Mouse (Mus musculus) MEL (cell line): Measurements from ENCODE around the gene Tmeff2. TPM values are rescaled to one million over a fixed set of nuclear protein-coding genes. Genes with fewer than 3 reads are reported as not detected.

Source experiments
- DNase-seq: peaks from one replicate; pipeline ENCODE4 v3.0.0; 2011; ENCODE audit warnings: low read depth, low spot score
- H3K27ac ChIP-seq: 2 replicates; pipeline ENCODE4 v1.5.1; 2012; ENCODE audit warnings: low read depth, mild to moderate bottlenecking, control low read depth, low read length, moderate library complexity; ENCODE audit not compliant: control insufficient read depth
- H3K27me3 ChIP-seq, 2 experiments: fragments of 150-350 bp in 1 of 2; sonication (generic) in 1 of 2; 2 replicates each; pipeline ENCODE4 v1.6.1; 2012; ENCODE audit warnings: low read length in 2 of 2, mild to moderate bottlenecking in 2 of 2, improper control_type of control experiment in 1 of 2, moderate library complexity in 1 of 2; ENCODE audit not compliant: insufficient read depth in 2 of 2, control insufficient read depth in 1 of 2
- H3K36me3 ChIP-seq, 2 experiments: 2 replicates each; pipeline ENCODE4 v1.6.1; 2012 to 2014; ENCODE audit warnings: low read length in 2 of 2, improper control_type of control experiment in 1 of 2, inconsistent platforms in 1 of 2, mild to moderate bottlenecking in 1 of 2; ENCODE audit not compliant: insufficient read depth in 2 of 2, control insufficient read depth in 1 of 2
- H3K4me1 ChIP-seq, 2 experiments: fragments of 150-350 bp in 1 of 2; sonication (generic) in 1 of 2; 2 replicates each; pipeline ENCODE4 v1.6.1; 2012; ENCODE audit warnings: low read length in 2 of 2, improper control_type of control experiment in 1 of 2, mild to moderate bottlenecking in 1 of 2; ENCODE audit not compliant: insufficient read depth in 2 of 2, control insufficient read depth in 1 of 2
- H3K4me3 ChIP-seq, 2 experiments: fragments of 150-350 bp in 1 of 2; sonication (generic) in 1 of 2; 2 replicates each; pipeline ENCODE4 v1.5.1; 2012; ENCODE audit warnings: low read depth in 2 of 2, low read length in 2 of 2, mild to moderate bottlenecking in 2 of 2, moderate library complexity in 2 of 2, control low read depth in 1 of 2, improper control_type of control experiment in 1 of 2; ENCODE audit not compliant: control insufficient read depth in 1 of 2, insufficient read depth in 1 of 2
- H3K79me2 ChIP-seq: 2 replicates; pipeline ENCODE4 v1.6.1; 2012; ENCODE audit warnings: mild to moderate bottlenecking, low read length, moderate library complexity; ENCODE audit not compliant: control insufficient read depth, poor library complexity, insufficient read depth
- H3K9ac ChIP-seq: 2 replicates; pipeline ENCODE4 v1.6.1; 2012; ENCODE audit warnings: low read depth, mild to moderate bottlenecking, control low read depth, low read length, moderate library complexity; ENCODE audit not compliant: control insufficient read depth, poor library complexity, severe bottlenecking
- H3K9me3 ChIP-seq: fragments of 150-350 bp; sonication (generic); replicated peaks from 2 replicates; pipeline ENCODE4 v1.6.1; 2012; ENCODE audit warnings: mild to moderate bottlenecking, low read length, improper control_type of control experiment, moderate library complexity; ENCODE audit not compliant: insufficient read depth
- CHD1 ChIP-seq: IDR thresholded peaks from 2 replicates; pipeline ENCODE4 v1.6.1; 2012; ENCODE audit warnings: low read depth, mild to moderate bottlenecking, inconsistent platforms, low read length, improper control_type of control experiment
- CHD2 ChIP-seq: IDR thresholded peaks from 2 replicates; pipeline ENCODE4 v1.6.1; 2011; ENCODE audit warnings: low read length, improper control_type of control experiment
- CTCF ChIP-seq, 3 experiments: IDR thresholded peaks in 2 of 3; conservative IDR thresholded peaks in 1 of 3; 2 replicates each; pipeline ENCODE4 v1.5.1; 2011 to 2012; ENCODE audit warnings: low read length in 3 of 3, low read depth in 2 of 3, mild to moderate bottlenecking in 2 of 3, improper control_type of control experiment in 1 of 3, inconsistent platforms in 1 of 3, mixed read lengths in 1 of 3, moderate library complexity in 1 of 3; ENCODE audit not compliant: control insufficient read depth in 1 of 3, insufficient read depth in 1 of 3, poor library complexity in 1 of 3, severe bottlenecking in 1 of 3
- GABPA ChIP-seq: IDR thresholded peaks from 2 replicates; pipeline ENCODE4 v1.6.1; 2012; ENCODE audit warnings: low read depth, mild to moderate bottlenecking, inconsistent platforms, low read length, improper control_type of control experiment, moderate library complexity
- GATA1 ChIP-seq: IDR thresholded peaks from 2 replicates; pipeline ENCODE4 v1.6.1; 2011; ENCODE audit warnings: low read depth, low read length, improper control_type of control experiment
- HCFC1 ChIP-seq: IDR thresholded peaks from 2 replicates; pipeline ENCODE4 v1.6.1; 2012; ENCODE audit warnings: low read depth, mild to moderate bottlenecking, inconsistent platforms, low read length, improper control_type of control experiment, moderate library complexity
- KAT2A ChIP-seq: conservative IDR thresholded peaks from 2 replicates; pipeline ENCODE4 v1.6.1; 2012; ENCODE audit warnings: low read depth, low read length, improper control_type of control experiment, inconsistent platforms
- MAX ChIP-seq: IDR thresholded peaks from 2 replicates; pipeline ENCODE4 v1.6.1; 2011; ENCODE audit warnings: low read length, improper control_type of control experiment
- MXI1 ChIP-seq: IDR thresholded peaks from 2 replicates; pipeline ENCODE4 v1.6.1; 2011; ENCODE audit warnings: mild to moderate bottlenecking, low read depth, low read length, improper control_type of control experiment
- MYB ChIP-seq: IDR thresholded peaks from 2 replicates; pipeline ENCODE4 v1.6.1; 2011; ENCODE audit warnings: mild to moderate bottlenecking, low read depth, low read length, improper control_type of control experiment
- MYC ChIP-seq: IDR thresholded peaks from 2 replicates; pipeline ENCODE4 v1.6.1; 2011; ENCODE audit warnings: low read depth, mild to moderate bottlenecking, low read length, improper control_type of control experiment, moderate library complexity
- NELFE ChIP-seq: IDR thresholded peaks from 2 replicates; pipeline ENCODE4 v1.6.1; 2011; ENCODE audit warnings: low read depth, low read length, improper control_type of control experiment
- NRF1 ChIP-seq: IDR thresholded peaks from 2 replicates; pipeline ENCODE4 v1.6.1; 2014; ENCODE audit warnings: low read depth, mild to moderate bottlenecking, inconsistent platforms, low read length, improper control_type of control experiment, moderate library complexity; ENCODE audit not compliant: poor library complexity, insufficient read depth, severe bottlenecking
- RAD21 ChIP-seq: IDR thresholded peaks from 2 replicates; pipeline ENCODE4 v1.6.1; 2011; ENCODE audit warnings: mild to moderate bottlenecking, low read depth, low read length, improper control_type of control experiment
- TAL1 ChIP-seq: IDR thresholded peaks from 2 replicates; pipeline ENCODE4 v1.6.1; 2012; ENCODE audit warnings: mild to moderate bottlenecking, inconsistent platforms, low read length, moderate library complexity, mixed read lengths
- ZC3H11A ChIP-seq: IDR thresholded peaks from 2 replicates; pipeline ENCODE4 v1.6.1; 2012; ENCODE audit warnings: low read depth, mild to moderate bottlenecking, inconsistent platforms, low read length, improper control_type of control experiment
- ZKSCAN1 ChIP-seq: IDR thresholded peaks from 2 replicates; pipeline ENCODE4 v1.6.1; 2012; ENCODE audit warnings: low read depth, mild to moderate bottlenecking, inconsistent platforms, low read length, improper control_type of control experiment, moderate library complexity
- ZMIZ1 ChIP-seq: IDR thresholded peaks from 2 replicates; pipeline ENCODE4 v1.6.1; 2012; ENCODE audit warnings: low read depth, mild to moderate bottlenecking, inconsistent platforms, low read length, improper control_type of control experiment, moderate library complexity
- polyA plus RNA-seq, 2 experiments: library from polyadenylated mRNA; stranded (reverse) in 1 of 2; unstranded in 1 of 2; fragments of >175 nt in 1 of 2; fragments of >200 nt in 1 of 2; gene quantifications; 2 replicates each; pipeline versions ENCODE4 v1.2.1 to v1.2.4; 2012; ENCODE audit warnings: low replicate concordance in 2 of 2, low read depth in 1 of 2; ENCODE audit not compliant: insufficient read length in 2 of 2, insufficient read depth in 1 of 2, missing spikeins in 1 of 2
- total RNA-seq: library from RNA; depleted of rRNA; stranded (reverse); fragments of 300-350 nt; gene quantifications from 2 replicates; pipeline ENCODE4 v1.2.3, GENCODE M21; 2012

Gene Tmeff2
- total and polyA plus RNA-seq, 3 experiments = not detected

- Histone ChIP-seq H3K79me2 (no peaks in the 10 kb centered on the region), H3K27me3 (no peaks in the 10 kb centered on the region), H3K4me3 (no peak overlapping the region), H3K4me1 (no peaks in the 10 kb centered on the region), H3K36me3 (no peaks in the 10 kb centered on the region), H3K9me3 (no peaks in the 10 kb centered on the region), H3K9ac (no peak overlapping the region), H3K27ac (no peak overlapping the region)
- TF ChIP-seq NRF1 (no peak), ZC3H11A (no peak), GABPA (no peak), RAD21 (no peak), TAL1 (no peak), MYB (no peak)
- no peak for DNase-seq
Measured at GRCm38 (mm10) chr1:50972509-50973436, 72.3 kb downstream of the Tmeff2 start.

GRCm38 (mm10) chr1:50979358-50980081 is 79.1 kb downstream of the Tmeff2 start:
- no peaks in the 10 kb centered on the region for H3K79me2 ChIP-seq
- H3K36me3 ChIP-seq = no peaks in the 10 kb centered on the region
- no peak overlapping the region for H3K27ac ChIP-seq
- TF ChIP-seq GATA1 = no peak
- TF ChIP-seq TAL1 = no peak
- TF ChIP-seq KAT2A = no peak
- H3K27me3 ChIP-seq = no peaks in the 10 kb centered on the region
- H3K4me1 ChIP-seq = no peaks in the 10 kb centered on the region
- no peaks in the 10 kb centered on the region for H3K9me3 ChIP-seq
- no peak for DNase-seq
- no peak overlapping the region for H3K4me3 ChIP-seq
- no peak overlapping the region for H3K9ac ChIP-seq

GRCm38 (mm10) chr1:50980591-50980990 is 80.1 kb downstream of the Tmeff2 start:
- H3K27me3 ChIP-seq = no peaks in the 10 kb centered on the region
- no peak overlapping the region for H3K4me3 ChIP-seq
- H3K9ac ChIP-seq = no peak overlapping the region
- H3K27ac ChIP-seq = no peak overlapping the region
- TF ChIP-seq TAL1 (no peak), CHD2 (no peak), RAD21 (no peak), NELFE (no peak), KAT2A (no peak), HCFC1 (no peak), MYC (no peak), ZKSCAN1 (no peak), GATA1 (no peak), NRF1 (no peak), CTCF (IDR thresholded peaks at IDR 0.05 in 2 of 3, conservative IDR thresholded peaks at IDR 0.05 in 1 of 3; ENCODE audit: control insufficient read depth in 1 of 3, insufficient read depth in 1 of 3, low read depth in 2 of 3, low read length in 3 of 3, poor library complexity in 1 of 3, severe bottlenecking in 1 of 3) (no peak), CHD1 (no peak), ZMIZ1 (no peak), MXI1 (no peak), MAX (no peak), GABPA (no peak)
- TF ChIP-seq, all 39 proteins: peak for 0
- DNase-seq = no peak
- Histone ChIP-seq H3K79me2 (no peaks in the 10 kb centered on the region), H3K4me1 (no peaks in the 10 kb centered on the region), H3K36me3 (no peaks in the 10 kb centered on the region), H3K9me3 (no peaks in the 10 kb centered on the region)
